Mouse (Mus musculus): ENCODE results near the gene Sephs1. TPM values are rescaled to one million over a fixed set of nuclear protein-coding genes. Genes with fewer than 3 reads are reported as not detected.

Sephs1 gene
- polyA plus RNA-seq, 1 experiment from 2014 or later = 83.9 TPM

GRCm38 (mm10) chr2:4896970-4897369 is 15.6 kb downstream of the Sephs1 start:
- DNase-seq (no peak), ATAC-seq (ENCODE audit: low FRiP score, low TSS enrichment) (no peak)
- Histone ChIP-seq H3K4me1 (ENCODE audit: control insufficient read depth, insufficient read depth, low read length) (no peaks in the 10 kb centered on the region), H3K27ac (replicated peaks; ENCODE audit: low read depth, low read length) (no peak overlapping the region), H3K9ac (replicated peaks; ENCODE audit: low read length) (no peak overlapping the region), H3K36me3 (ENCODE audit: control insufficient read depth, insufficient read depth, low read length) (peaks cover 85% of the 10 kb centered on the region), H3K4me2 (ENCODE audit: low read length) (no peak overlapping the region), H3K27me3 (ENCODE audit: control insufficient read depth, insufficient read depth, low read length) (no peaks in the 10 kb centered on the region), H3K4me3 (replicated peaks; ENCODE audit: low read depth, low read length) (no peak overlapping the region), H3K9me3 (ENCODE audit: control insufficient read depth, low read length) (no peaks in the 10 kb centered on the region)
- 98% methylated on average over 4 of the region's 4 CpGs for WGBS

GRCm38 (mm10) chr2:4900624-4901023 is 19.3 kb downstream of the Sephs1 start:
- H3K36me3 ChIP-seq (ENCODE audit: control insufficient read depth, insufficient read depth, low read length) = peaks cover 78% of the 10 kb centered on the region
- H3K27me3 ChIP-seq (ENCODE audit: control insufficient read depth, insufficient read depth, low read length) = no peaks in the 10 kb centered on the region
- no peak for ATAC-seq (ENCODE audit: low FRiP score, low TSS enrichment)
- 92% methylated on average over 6 of the region's 6 CpGs for WGBS
- H3K4me1 ChIP-seq (ENCODE audit: control insufficient read depth, insufficient read depth, low read length) = no peaks in the 10 kb centered on the region
- H3K4me2 ChIP-seq (ENCODE audit: low read length) = no peak overlapping the region
- no peak overlapping the region for H3K4me3 ChIP-seq (replicated peaks; ENCODE audit: low read depth, low read length)
- no peak overlapping the region for H3K27ac ChIP-seq (replicated peaks; ENCODE audit: low read depth, low read length)
- no peak overlapping the region for H3K9ac ChIP-seq (replicated peaks; ENCODE audit: low read length)
- DNase-seq = no peak
- H3K9me3 ChIP-seq (ENCODE audit: control insufficient read depth, low read length) = no peaks in the 10 kb centered on the region

GRCm38 (mm10) chr2:4902346-4902745 is 21.0 kb downstream of the Sephs1 start:
- Histone ChIP-seq H3K27ac (replicated peaks; ENCODE audit: low read depth, low read length) (no peak overlapping the region), H3K9ac (replicated peaks; ENCODE audit: low read length) (no peak overlapping the region), H3K4me3 (replicated peaks; ENCODE audit: low read depth, low read length) (no peak overlapping the region), H3K27me3 (ENCODE audit: control insufficient read depth, insufficient read depth, low read length) (no peaks in the 10 kb centered on the region), H3K4me2 (ENCODE audit: low read length) (no peak overlapping the region), H3K9me3 (ENCODE audit: control insufficient read depth, low read length) (no peaks in the 10 kb centered on the region), H3K4me1 (ENCODE audit: control insufficient read depth, insufficient read depth, low read length) (no peaks in the 10 kb centered on the region), H3K36me3 (ENCODE audit: control insufficient read depth, insufficient read depth, low read length) (peaks cover 80% of the 10 kb centered on the region)
- ATAC-seq (ENCODE audit: low FRiP score, low TSS enrichment) = no peak
- WGBS = 94% methylated on average over 5 of the region's 5 CpGs
- DNase-seq = no peak

- no peaks in the 10 kb centered on the region for H3K27me3 ChIP-seq (ENCODE audit: control insufficient read depth, insufficient read depth, low read length)
- ATAC-seq (ENCODE audit: low FRiP score, low TSS enrichment) (no peak), DNase-seq (no peak)
- no peaks in the 10 kb centered on the region for H3K9me3 ChIP-seq (ENCODE audit: control insufficient read depth, low read length)
- no peak overlapping the region for H3K4me2 ChIP-seq (ENCODE audit: low read length)
- H3K27ac ChIP-seq (replicated peaks; ENCODE audit: low read depth, low read length) = no peak overlapping the region
- H3K4me3 ChIP-seq (replicated peaks; ENCODE audit: low read depth, low read length) = no peak overlapping the region
- H3K36me3 ChIP-seq (ENCODE audit: control insufficient read depth, insufficient read depth, low read length) = peaks cover 56% of the 10 kb centered on the region
- H3K9ac ChIP-seq (replicated peaks; ENCODE audit: low read length) = no peak overlapping the region
- WGBS = 91% methylated on average over 6 of the region's 6 CpGs
- no peaks in the 10 kb centered on the region for H3K4me1 ChIP-seq (ENCODE audit: control insufficient read depth, insufficient read depth, low read length)
Observed at GRCm38 (mm10) chr2:4907120-4907519, 25.8 kb downstream of the Sephs1 start.

- H3K36me3 ChIP-seq (ENCODE audit: control insufficient read depth, insufficient read depth, low read length) = peaks cover 53% of the 10 kb centered on the region
- ATAC-seq (ENCODE audit: low FRiP score, low TSS enrichment) (no peak), DNase-seq (no peak)
- no peak overlapping the region for H3K4me3 ChIP-seq (replicated peaks; ENCODE audit: low read depth, low read length)
- no peak overlapping the region for H3K4me2 ChIP-seq (ENCODE audit: low read length)
- no peaks in the 10 kb centered on the region for H3K27me3 ChIP-seq (ENCODE audit: control insufficient read depth, insufficient read depth, low read length)
- H3K4me1 ChIP-seq (ENCODE audit: control insufficient read depth, insufficient read depth, low read length) = no peaks in the 10 kb centered on the region
- H3K9me3 ChIP-seq (ENCODE audit: control insufficient read depth, low read length) = no peaks in the 10 kb centered on the region
- no peak overlapping the region for H3K9ac ChIP-seq (replicated peaks; ENCODE audit: low read length)
- no peak overlapping the region for H3K27ac ChIP-seq (replicated peaks; ENCODE audit: low read depth, low read length)
- WGBS = 87% methylated on average over 7 of the region's 7 CpGs
Observed at GRCm38 (mm10) chr2:4907916-4908315, 26.6 kb downstream of the Sephs1 start.

GRCm38 (mm10) chr2:4908771-4909315 is 27.5 kb downstream of the Sephs1 start:
- 91% methylated on average over 3 of the region's 3 CpGs for WGBS
- DNase-seq = no peak

GRCm38 (mm10) chr2:4909909-4910308 is 28.5 kb downstream of the Sephs1 start:
- Histone ChIP-seq H3K36me3 (ENCODE audit: control insufficient read depth, insufficient read depth, low read length) (peaks cover 43% of the 10 kb centered on the region), H3K4me2 (ENCODE audit: low read length) (no peak overlapping the region), H3K4me1 (ENCODE audit: control insufficient read depth, insufficient read depth, low read length) (no peaks in the 10 kb centered on the region), H3K9ac (replicated peaks; ENCODE audit: low read length) (no peak overlapping the region), H3K4me3 (replicated peaks; ENCODE audit: low read depth, low read length) (no peak overlapping the region), H3K9me3 (ENCODE audit: control insufficient read depth, low read length) (no peaks in the 10 kb centered on the region), H3K27ac (replicated peaks; ENCODE audit: low read depth, low read length) (no peak overlapping the region), H3K27me3 (ENCODE audit: control insufficient read depth, insufficient read depth, low read length) (no peaks in the 10 kb centered on the region)
- DNase-seq = no peak
- no peak for ATAC-seq (ENCODE audit: low FRiP score, low TSS enrichment)
- 70% methylated on average over 6 of the region's 6 CpGs for WGBS

More at GRCm38 (mm10) chr2:4908771-4909315, 27.5 kb downstream of the Sephs1 start:
- no peaks in the 10 kb centered on the region for H3K9me3 ChIP-seq (ENCODE audit: control insufficient read depth, low read length)
- no peak overlapping the region for H3K27ac ChIP-seq (replicated peaks; ENCODE audit: low read depth, low read length)
- H3K36me3 ChIP-seq (ENCODE audit: control insufficient read depth, insufficient read depth, low read length) = peaks cover 50% of the 10 kb centered on the region
- H3K27me3 ChIP-seq (ENCODE audit: control insufficient read depth, insufficient read depth, low read length) = no peaks in the 10 kb centered on the region
- H3K4me2 ChIP-seq (ENCODE audit: low read length) = no peak overlapping the region
- no peaks in the 10 kb centered on the region for H3K4me1 ChIP-seq (ENCODE audit: control insufficient read depth, insufficient read depth, low read length)
- no peak overlapping the region for H3K4me3 ChIP-seq (replicated peaks; ENCODE audit: low read depth, low read length)
- no peak for ATAC-seq (ENCODE audit: low FRiP score, low TSS enrichment)
- H3K9ac ChIP-seq (replicated peaks; ENCODE audit: low read length) = no peak overlapping the region

GRCm38 (mm10) chr2:4910521-4910920 is 29.2 kb downstream of the Sephs1 start:
- peaks cover 37% of the 10 kb centered on the region for H3K36me3 ChIP-seq (ENCODE audit: control insufficient read depth, insufficient read depth, low read length)

GRCm38 (mm10) chr2:4913949-4914348 is 32.6 kb downstream of the Sephs1 start:
- Histone ChIP-seq H3K4me1 (ENCODE audit: control insufficient read depth, insufficient read depth, low read length) (no peaks in the 10 kb centered on the region), H3K27me3 (ENCODE audit: control insufficient read depth, insufficient read depth, low read length) (no peaks in the 10 kb centered on the region), H3K4me2 (ENCODE audit: low read length) (no peak overlapping the region), H3K27ac (replicated peaks; ENCODE audit: low read depth, low read length) (no peak overlapping the region), H3K9me3 (ENCODE audit: control insufficient read depth, low read length) (no peaks in the 10 kb centered on the region), H3K4me3 (replicated peaks; ENCODE audit: low read depth, low read length) (no peak overlapping the region), H3K36me3 (ENCODE audit: control insufficient read depth, insufficient read depth, low read length) (peaks cover 5% of the 10 kb centered on the region; the same call in 1 of the 2 replicates), H3K9ac (replicated peaks; ENCODE audit: low read length) (no peak overlapping the region)
- DNase-seq (no peak), ATAC-seq (ENCODE audit: low FRiP score, low TSS enrichment) (no peak)
- WGBS = 60% methylated on average over 7 of the region's 7 CpGs

More at GRCm38 (mm10) chr2:4910521-4910920, 29.2 kb downstream of the Sephs1 start:
- Histone ChIP-seq H3K4me2 (ENCODE audit: low read length) (no peak overlapping the region), H3K9me3 (ENCODE audit: control insufficient read depth, low read length) (no peaks in the 10 kb centered on the region), H3K4me3 (replicated peaks; ENCODE audit: low read depth, low read length) (no peak overlapping the region), H3K27me3 (ENCODE audit: control insufficient read depth, insufficient read depth, low read length) (no peaks in the 10 kb centered on the region), H3K27ac (replicated peaks; ENCODE audit: low read depth, low read length) (no peak overlapping the region), H3K4me1 (ENCODE audit: control insufficient read depth, insufficient read depth, low read length) (no peaks in the 10 kb centered on the region), H3K9ac (replicated peaks; ENCODE audit: low read length) (no peak overlapping the region)
- DNase-seq (no peak), ATAC-seq (ENCODE audit: low FRiP score, low TSS enrichment) (no peak)
- WGBS = 89% methylated on average over 4 of the region's 4 CpGs

Data from midbrain, embryonic 14.5 days (tissue).